Mouse (Mus musculus) midbrain, embryonic 11.5 days (tissue): ENCODE measurements around the gene Mgat3. TPM values are rescaled to one million over a fixed set of nuclear protein-coding genes. Genes with fewer than 3 reads are reported as not detected.
A peak's percentile ranks its signal among the peaks of the same experiment; 100 is the strongest.

Experiments
- ATAC-seq: fragments of 200-750 bp; cut with Nextera tagmentation; 2 replicates; pipeline ENCODE4 v1.8.0; 2017; ENCODE audit warnings: moderate TSS enrichment, moderate library complexity; ENCODE audit not compliant: low FRiP score
- DNase-seq: peaks from one replicate; pipeline ENCODE4 v3.0.0; 2015; ENCODE audit warnings: low spot score; ENCODE audit errors: missing footprints
- H3K27ac ChIP-seq: fragments of 300-500 bp; sonication (generic); 2 replicates; pipeline ENCODE4 v1.5.1; 2014; ENCODE audit warnings: low read depth, low read length
- H3K27me3 ChIP-seq: fragments of 300-500 bp; sonication (generic); 2 replicates; pipeline ENCODE4 v1.6.1; 2014; ENCODE audit warnings: mild to moderate bottlenecking, low read length, moderate library complexity, mixed read lengths; ENCODE audit not compliant: control insufficient read depth, insufficient read depth
- H3K36me3 ChIP-seq: fragments of 300-500 bp; sonication (generic); 2 replicates; pipeline ENCODE4 v1.6.1; 2014; ENCODE audit warnings: mild to moderate bottlenecking, low read length, moderate library complexity, mixed read lengths; ENCODE audit not compliant: control insufficient read depth, insufficient read depth
- H3K4me1 ChIP-seq: fragments of 300-500 bp; sonication (generic); 2 replicates; pipeline ENCODE4 v1.6.1; 2014; ENCODE audit warnings: low read length; ENCODE audit not compliant: control insufficient read depth, insufficient read depth
- H3K4me2 ChIP-seq: fragments of 300-500 bp; sonication (generic); 2 replicates; pipeline ENCODE4 v1.6.1; 2014; ENCODE audit warnings: mild to moderate bottlenecking, moderate library complexity
- H3K4me3 ChIP-seq: fragments of 300-500 bp; sonication (generic); 2 replicates; pipeline ENCODE4 v1.5.1; 2014; ENCODE audit warnings: low read depth, low read length
- H3K9ac ChIP-seq: fragments of 300-500 bp; sonication (generic); 2 replicates; pipeline ENCODE4 v1.6.1; 2014; ENCODE audit warnings: low read length
- H3K9me3 ChIP-seq: fragments of 300-500 bp; sonication (generic); 2 replicates; pipeline ENCODE4 v1.6.1; 2016; ENCODE audit warnings: low read length; ENCODE audit not compliant: control insufficient read depth
- WGBS: fragments of 180-500 bp; shearing (Covaris S2); extraction: QIAGEN DNeasy Blood & Tissue Kit; methylation state at CpG from one replicate; pipeline ENCODE4 v1.1.7; 2014; 5-methylcytosine and 5-hydroxymethylcytosine counted together
- polyA plus RNA-seq: library from polyadenylated mRNA; unstranded; fragments of >200 nt; fragmentation: Nextera tagmentation; extraction: Ambion mirVana; gene quantifications from 2 replicates; pipeline ENCODE4 v1.2.1, GENCODE M21; 2014

The Mgat3 gene
- polyA plus RNA-seq, 1 experiment from 2014 or later = 10.7 TPM

DNA sequence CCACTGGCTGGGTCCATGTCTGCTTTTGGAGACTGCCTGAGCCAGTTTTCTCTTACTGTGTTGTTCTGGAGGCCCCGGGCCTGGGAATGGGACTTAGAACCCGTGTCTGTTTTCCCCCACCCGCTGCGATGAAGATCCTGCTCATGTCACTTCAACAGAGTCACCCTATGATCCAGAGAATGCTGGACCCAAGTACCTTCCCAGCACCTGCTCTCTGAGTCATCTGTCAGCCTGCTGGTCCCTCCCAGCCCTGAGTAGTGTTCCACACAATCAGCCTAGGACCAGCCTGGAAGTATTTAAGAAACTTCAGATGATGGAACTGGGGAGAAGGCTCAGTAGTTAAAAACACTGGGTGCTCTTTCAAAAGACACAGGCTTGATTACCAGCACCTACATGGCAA, 9.8 kb upstream of the Mgat3 start:
- ATAC-seq = no peak
- Histone ChIP-seq H3K4me1 (no peaks in the 10 kb centered on the region), H3K9ac (no peak overlapping the region), H3K4me3 (no peak overlapping the region), H3K27ac (no peak overlapping the region), H3K27me3 (no peaks in the 10 kb centered on the region), H3K36me3 (peaks cover 12% of the 10 kb centered on the region), H3K4me2 (no peak overlapping the region), H3K9me3 (no peaks in the 10 kb centered on the region)
- WGBS = 86% methylated on average over 4 of the region's 4 CpGs
- DNase-seq = no peak

DNA sequence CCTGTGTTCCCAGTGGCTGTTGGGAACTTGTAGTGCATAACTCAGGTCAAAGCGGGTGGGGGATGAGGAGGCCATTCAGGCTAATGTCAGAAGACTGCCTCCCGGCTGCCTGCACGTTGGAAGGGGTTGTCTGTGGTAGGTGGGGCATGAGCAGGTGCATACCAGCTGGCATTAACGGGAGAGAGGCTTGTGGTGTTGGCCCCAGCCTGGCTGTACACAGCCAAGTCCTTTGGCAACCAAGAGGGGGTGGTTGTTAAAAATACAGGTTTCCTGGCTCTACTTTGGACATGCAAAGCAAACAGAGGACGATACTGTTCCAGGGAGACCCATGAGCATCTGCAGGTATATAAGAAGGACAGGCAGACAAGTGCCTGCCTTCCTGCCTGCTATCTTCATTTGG, 8.1 kb upstream of the Mgat3 start:
- Histone ChIP-seq H3K4me3 (no peak overlapping the region), H3K9me3 (no peaks in the 10 kb centered on the region), H3K4me2 (no peak overlapping the region), H3K4me1 (no peaks in the 10 kb centered on the region), H3K27me3 (no peaks in the 10 kb centered on the region), H3K36me3 (peaks cover 10% of the 10 kb centered on the region), H3K27ac (no peak overlapping the region), H3K9ac (no peak overlapping the region)
- ATAC-seq (no peak), DNase-seq (no peak)
- WGBS = 69% methylated on average over 5 of the region's 5 CpGs

DNA sequence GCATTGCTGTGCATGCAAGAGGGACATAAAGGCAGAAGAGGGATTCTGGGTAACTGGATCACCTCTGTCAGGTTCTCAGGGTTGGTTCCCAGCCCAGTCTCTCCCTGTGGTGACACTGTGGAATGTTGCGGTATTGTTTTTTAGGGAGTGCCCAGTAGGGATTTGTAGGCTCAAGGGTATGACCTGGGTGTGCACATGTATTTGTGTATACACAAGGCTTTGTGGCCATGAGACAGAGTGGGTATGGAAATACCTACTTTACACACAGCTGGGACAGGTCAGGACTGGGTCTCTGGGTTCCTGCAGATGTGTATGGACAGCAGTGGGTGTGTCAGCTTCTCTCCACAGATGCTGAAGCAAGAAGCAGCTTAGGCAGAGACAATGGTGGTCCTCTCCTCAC, 4.0 kb upstream of the Mgat3 start:
- Histone ChIP-seq H3K9ac (no peak overlapping the region), H3K9me3 (no peaks in the 10 kb centered on the region), H3K27ac (no peak overlapping the region), H3K4me3 (no peak overlapping the region), H3K4me1 (peaks cover 5% of the 10 kb centered on the region), H3K4me2 (no peak overlapping the region), H3K36me3 (no peaks in the 10 kb centered on the region), H3K27me3 (no peaks in the 10 kb centered on the region)
- ATAC-seq (no peak), DNase-seq (peak; percentile 39)
- WGBS = 88% methylated on average over 1 of the region's 1 CpGs

DNA sequence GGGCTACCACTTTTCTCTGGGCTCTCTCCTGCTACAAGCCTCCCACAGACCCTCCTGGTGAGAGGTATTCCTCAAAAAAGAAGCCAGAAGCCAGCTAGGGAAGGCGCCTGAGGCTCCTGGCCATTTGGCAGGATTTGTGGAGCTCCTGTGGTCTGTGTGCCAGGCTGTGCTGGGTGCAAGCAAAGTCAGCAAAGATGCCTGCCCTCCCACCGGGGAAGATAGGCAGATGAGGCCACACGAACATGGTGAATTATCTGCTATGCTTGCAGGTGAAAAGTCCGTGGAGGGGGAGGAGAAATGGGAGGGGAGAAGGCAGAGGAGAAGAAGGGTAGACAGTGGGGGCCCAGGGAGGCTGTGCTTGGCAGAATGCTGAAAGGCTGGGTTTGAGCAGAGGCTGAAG, 3.2 kb upstream of the Mgat3 start:
- WGBS = 61% methylated on average over 4 of the region's 4 CpGs
- no peak overlapping the region for H3K9ac ChIP-seq
- H3K4me3 ChIP-seq = no peak overlapping the region
- DNase-seq = peak; percentile 56
- H3K4me1 ChIP-seq = peaks cover 9% of the 10 kb centered on the region
- no peaks in the 10 kb centered on the region for H3K36me3 ChIP-seq
- H3K4me2 ChIP-seq = no peak overlapping the region
- H3K9me3 ChIP-seq = no peaks in the 10 kb centered on the region
- H3K27ac ChIP-seq = no peak overlapping the region
- H3K27me3 ChIP-seq = no peaks in the 10 kb centered on the region
- no peak for ATAC-seq

DNA sequence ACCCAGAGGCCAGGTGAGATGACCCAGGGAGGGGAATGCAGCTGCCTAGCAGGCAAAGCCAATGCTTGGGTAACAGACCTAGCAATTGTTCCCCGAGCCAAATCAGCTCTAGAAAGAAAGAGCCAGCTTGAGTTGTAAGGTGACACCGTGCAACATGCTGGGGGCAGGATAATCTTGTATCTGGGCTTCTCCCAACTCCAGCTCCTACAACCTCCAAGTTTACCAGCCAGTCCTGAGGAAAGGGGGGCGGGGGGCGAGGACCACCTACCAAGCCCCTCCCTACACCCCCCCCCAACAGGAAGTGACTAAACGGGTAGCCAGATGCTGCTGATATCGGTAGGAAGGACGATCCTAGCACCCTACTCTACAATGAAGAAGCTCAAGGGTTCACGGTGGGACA, 2.2 kb upstream of the Mgat3 start:
- Histone ChIP-seq H3K4me1 (peaks cover 9% of the 10 kb centered on the region), H3K27me3 (no peaks in the 10 kb centered on the region), H3K9me3 (no peaks in the 10 kb centered on the region), H3K27ac (no peak overlapping the region), H3K9ac (no peak overlapping the region), H3K4me2 (no peak overlapping the region), H3K36me3 (no peaks in the 10 kb centered on the region), H3K4me3 (no peak overlapping the region)
- ATAC-seq (no peak), DNase-seq (peak; percentile 84)
- WGBS = 8% methylated on average over 8 of the region's 8 CpGs

DNA sequence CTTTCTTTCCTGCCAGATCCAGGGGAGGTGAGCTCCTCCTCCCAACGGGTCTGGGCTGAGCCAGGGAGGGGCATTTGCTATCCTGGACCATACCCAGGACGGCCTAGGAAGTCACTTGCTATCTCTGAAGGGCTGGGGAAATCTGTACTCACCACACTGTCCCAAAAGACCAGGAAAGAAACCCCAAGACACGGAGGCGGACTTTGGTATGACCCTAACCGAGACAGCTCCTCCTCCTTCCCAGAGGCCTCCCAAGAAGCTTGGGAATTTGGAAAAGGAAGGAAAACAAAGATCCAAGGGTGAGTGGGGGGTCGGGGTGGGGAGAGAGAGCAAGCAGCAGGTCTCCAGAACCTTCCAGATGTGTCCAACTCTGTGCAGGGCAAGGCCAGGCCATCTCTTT, 1.7 kb upstream of the Mgat3 start:
- no peak overlapping the region for H3K4me3 ChIP-seq
- ATAC-seq (no peak), DNase-seq (no peak)
- H3K4me1 ChIP-seq = peaks cover 9% of the 10 kb centered on the region
- WGBS = 17% methylated on average over 6 of the region's 6 CpGs
- H3K9ac ChIP-seq = no peak overlapping the region
- H3K27me3 ChIP-seq = no peaks in the 10 kb centered on the region
- H3K27ac ChIP-seq = no peak overlapping the region
- no peaks in the 10 kb centered on the region for H3K9me3 ChIP-seq
- no peak overlapping the region for H3K4me2 ChIP-seq
- no peaks in the 10 kb centered on the region for H3K36me3 ChIP-seq

DNA sequence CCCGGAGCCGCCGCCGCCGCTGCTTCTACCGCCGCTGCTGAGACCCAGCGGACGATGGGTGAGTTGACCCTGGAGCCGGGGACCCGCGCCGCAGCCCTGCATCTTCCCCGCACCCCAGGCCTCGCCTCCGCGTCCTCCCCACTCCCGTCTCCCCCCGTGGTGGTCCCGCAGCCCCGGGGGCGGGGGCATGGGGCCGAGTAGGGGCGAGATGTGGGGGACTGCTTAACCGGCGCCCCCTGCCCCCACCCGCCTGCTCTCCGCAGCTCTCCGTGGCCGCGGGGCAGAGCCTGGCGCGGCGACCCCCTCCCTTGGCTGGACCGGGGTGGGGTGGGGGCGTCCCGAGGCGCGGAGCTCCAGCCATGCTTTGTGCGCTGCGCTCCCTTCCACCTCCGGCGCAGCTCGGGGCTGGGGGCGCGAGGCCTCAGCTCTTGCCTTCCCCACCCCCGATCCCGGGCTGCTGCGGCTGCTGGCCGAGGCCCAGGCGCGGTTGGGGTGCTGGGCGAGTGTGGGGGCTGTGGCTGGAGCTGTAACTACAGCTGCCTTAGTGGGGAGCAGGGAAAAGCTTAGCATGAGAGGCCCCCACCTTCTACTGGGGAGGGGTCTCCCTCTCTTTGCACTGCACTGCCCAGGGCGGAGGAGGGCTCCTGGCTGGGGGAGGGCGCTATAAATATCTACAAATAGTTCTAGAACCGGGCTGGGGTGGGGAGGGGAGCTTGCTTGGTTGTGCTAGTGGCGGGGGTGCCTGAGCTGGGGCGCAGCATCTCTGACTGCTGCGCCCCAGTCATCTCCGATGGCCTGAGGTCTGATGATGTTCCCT, 468 bp downstream of the Mgat3 start:
- Histone ChIP-seq H3K27ac (peak overlapping the region; percentile 76), H3K4me1 (peaks cover 9% of the 10 kb centered on the region), H3K27me3 (no peaks in the 10 kb centered on the region), H3K4me2 (peak overlapping the region; percentile 77), H3K36me3 (no peaks in the 10 kb centered on the region), H3K9ac (peak overlapping the region; percentile 98), H3K9me3 (no peaks in the 10 kb centered on the region), H3K4me3 (peak overlapping the region; percentile 97)
- DNase-seq (peak; percentile 95), ATAC-seq (peak; percentile 78)
- WGBS = under 1% methylated on average over 42 of the region's 60 CpGs

DNA sequence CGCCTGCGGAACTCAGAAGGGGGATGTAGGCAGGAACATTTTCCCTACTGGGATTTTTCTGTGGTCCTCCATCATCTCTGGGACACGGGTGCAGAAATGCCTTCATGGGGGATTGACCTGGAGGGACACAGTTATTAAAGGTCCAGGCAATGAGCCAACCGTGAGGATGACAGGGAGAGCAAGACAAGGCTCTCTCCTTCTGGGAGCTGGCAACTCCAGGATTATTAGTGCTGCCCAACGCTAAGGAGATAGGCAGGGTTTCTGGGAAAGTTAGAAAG, 1.0 kb downstream of the Mgat3 start:
- H3K27me3 ChIP-seq = no peaks in the 10 kb centered on the region
- H3K9me3 ChIP-seq = no peaks in the 10 kb centered on the region
- DNase-seq = peak; percentile 89
- peak overlapping the region; percentile 77 for H3K4me2 ChIP-seq
- 2% methylated on average over 5 of the region's 5 CpGs for WGBS
- no peak for ATAC-seq
- peak overlapping the region; percentile 97 for H3K4me3 ChIP-seq
- H3K36me3 ChIP-seq = no peaks in the 10 kb centered on the region
- no peak overlapping the region for H3K27ac ChIP-seq
- peaks cover 9% of the 10 kb centered on the region for H3K4me1 ChIP-seq
- peak overlapping the region; percentile 98 for H3K9ac ChIP-seq

DNA sequence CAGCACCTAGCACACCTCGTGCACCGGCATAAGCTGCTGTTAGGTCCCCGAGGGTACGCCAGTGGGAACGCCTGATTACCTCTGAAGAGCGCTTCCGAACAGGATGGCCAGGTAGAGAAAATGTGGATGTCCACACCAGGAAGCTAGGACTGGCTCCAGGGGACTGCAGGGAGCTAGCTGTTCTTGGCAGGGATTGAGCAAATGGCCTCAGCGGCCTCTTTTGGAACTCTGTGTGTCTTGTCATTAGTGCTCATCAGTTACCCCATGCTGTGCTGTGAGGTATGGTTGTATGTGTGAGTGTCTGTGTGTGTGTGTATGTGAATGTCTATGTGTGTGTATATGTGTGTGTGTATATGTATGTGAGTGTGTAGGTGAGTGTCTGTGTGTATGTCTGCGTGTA, 1.8 kb downstream of the Mgat3 start:
- 83% methylated on average over 9 of the region's 9 CpGs for WGBS

More for the DNA sequence above, 1.8 kb downstream of the Mgat3 start:
- Histone ChIP-seq H3K4me3 (no peak overlapping the region), H3K4me2 (peak overlapping the region; percentile 15; the same call in 1 of the 2 replicates), H3K36me3 (no peaks in the 10 kb centered on the region), H3K9ac (peak overlapping the region; percentile 20; the same call in 1 of the 2 replicates), H3K4me1 (peaks cover 9% of the 10 kb centered on the region), H3K27me3 (no peaks in the 10 kb centered on the region), H3K27ac (no peak overlapping the region), H3K9me3 (no peaks in the 10 kb centered on the region)
- DNase-seq = peak; percentile 79
- no peak for ATAC-seq
